Mouse (Mus musculus) left cerebral cortex, postnatal 36 days (tissue): Measurements from ENCODE around the gene Cd300c. TPM values are rescaled to one million over a fixed set of nuclear protein-coding genes. Genes with fewer than 3 reads are reported as not detected.
"Not testable (repeated sequence)": the region's sequence is repeated elsewhere in the genome, so short reads cannot be mapped to it uniquely, and the experiment has no call there.

Experiments
- DNase-seq, 2 experiments: peaks; one replicate each; pipeline ENCODE4 v3.0.0; 2021 to 2022; ENCODE audit warnings: low spot score in 2 of 2, mixed read lengths in 1 of 2
- intact Hi-C: fragments of 180-260 bp; cut with DNase I; formaldehyde crosslinking; loops from one replicate; pipeline ENCODE4 v1.15.1; 2025
- total RNA-seq, 2 experiments: library from RNA; stranded (reverse); gene quantifications; 2 replicates each; pipeline ENCODE4 v1.2.3; 2021

Cd300c gene
- not detected for total RNA-seq

- intact Hi-C loops = no loop called here
- no peak for DNase-seq
These were observed at the start of gene Cd300c for GRCm38 (mm10) chr11:114968752-114969207. Gene Cd300c (minus strand): TSS chr11:114969157.

DNA sequence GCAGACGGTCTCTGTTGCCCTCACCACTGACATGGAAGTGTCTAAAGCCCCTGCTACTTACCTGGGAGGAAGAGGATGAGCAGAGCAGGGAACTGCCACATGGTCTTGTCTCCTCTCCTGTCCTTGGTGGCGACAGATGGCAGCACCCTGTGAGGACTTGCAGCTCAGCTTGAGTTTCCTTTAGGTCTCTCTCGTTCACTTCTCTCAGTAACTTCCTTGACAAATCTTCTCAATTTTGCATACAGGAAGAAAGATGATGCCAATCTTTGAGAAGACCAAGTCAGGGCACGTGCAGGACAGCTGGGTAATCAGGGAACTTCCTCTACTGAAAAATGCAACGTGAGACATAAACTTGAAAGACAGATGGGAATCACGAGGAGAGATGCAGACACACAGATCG is 47.1 kb upstream of the Cd300c start, which contains the start of gene Cd300ld2:
TSS of gene Cd300ld2 (minus strand) at position 101 of the 400 bp plus-strand sequence.
- DNase-seq, intact Hi-C loops: not testable (repeated sequence)

DNA sequence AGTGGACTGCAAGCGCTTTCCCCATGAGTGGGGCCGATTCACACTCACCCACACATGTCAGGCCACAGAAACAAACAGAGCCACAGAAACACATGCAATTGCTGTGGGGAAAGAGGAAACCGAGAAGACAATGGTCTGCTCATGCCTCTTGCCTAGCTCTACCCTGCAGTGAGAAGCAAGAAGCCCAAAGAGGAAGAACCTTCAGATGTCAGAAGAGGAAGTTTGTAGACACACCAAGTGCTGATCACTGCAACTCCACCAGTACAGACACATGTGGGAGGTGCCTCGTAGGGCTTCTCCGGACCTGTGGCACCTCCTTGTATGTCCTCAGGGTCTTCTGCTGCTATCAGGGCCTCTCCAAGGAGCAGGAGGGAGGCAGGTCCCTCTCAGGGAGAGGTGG is 35.1 kb upstream of the Cd300c start:
- no peak for DNase-seq
- intact Hi-C loops = no loop called here

- no peak for DNase-seq
- intact Hi-C loops = no loop called here
These were observed 32.6 kb upstream of the Cd300c start, which contains the start of gene Cd300c2 for GRCm38 (mm10) chr11:115001474-115002040. Gene Cd300c2 (minus strand): TSS chr11:115001880.

DNA sequence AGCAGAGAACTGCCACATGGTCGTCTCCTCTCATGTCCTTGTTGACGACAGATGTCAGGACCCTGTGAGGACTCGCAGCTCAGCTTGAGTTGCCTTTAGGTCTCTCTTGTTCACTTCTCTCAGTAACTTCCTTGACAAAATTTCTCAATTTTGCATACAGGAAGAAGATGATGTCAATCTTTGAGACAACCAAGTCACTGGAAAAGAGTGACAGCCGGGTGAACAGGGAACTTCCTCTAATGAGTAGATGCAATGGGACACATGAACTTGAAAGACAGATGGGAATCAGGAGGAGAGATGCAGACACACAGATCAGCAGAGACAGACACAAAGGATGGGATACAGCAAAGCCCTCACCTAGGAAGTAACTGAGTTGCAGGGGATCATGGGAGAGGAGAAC is 20.8 kb upstream of the Cd300c start, which contains the start of gene Cd300ld:
TSS of gene Cd300ld (minus strand) at position 130 of the 400 bp plus-strand sequence.
- DNase-seq = no peak
- intact Hi-C loops = loop anchor here (5.0 kb wide), 1 partner anchor 138 kb away; no protein-coding TSS in a partner anchor

DNA sequence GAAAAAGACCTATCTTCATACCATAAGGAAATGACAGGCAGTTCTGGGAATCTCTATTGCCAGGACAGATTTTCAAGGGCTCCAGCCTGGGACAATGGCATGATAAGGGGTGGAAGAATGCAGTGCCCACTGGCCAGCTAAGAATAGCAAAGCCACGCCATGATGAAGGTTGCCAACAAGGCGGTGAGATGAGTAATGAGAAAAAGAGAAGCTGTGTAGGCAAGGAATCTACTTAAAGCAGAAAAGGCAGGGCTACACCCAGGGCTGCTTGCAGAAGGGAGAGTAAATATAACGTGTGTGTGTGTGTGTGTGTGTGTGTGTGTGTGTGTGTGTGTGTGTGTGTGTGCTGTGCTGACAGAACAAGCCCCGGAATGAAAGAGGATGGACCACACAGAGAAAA is 12.9 kb upstream of the Cd300c start:
- peak in 1 of 2 experiments; percentile 15 for DNase-seq

DNA sequence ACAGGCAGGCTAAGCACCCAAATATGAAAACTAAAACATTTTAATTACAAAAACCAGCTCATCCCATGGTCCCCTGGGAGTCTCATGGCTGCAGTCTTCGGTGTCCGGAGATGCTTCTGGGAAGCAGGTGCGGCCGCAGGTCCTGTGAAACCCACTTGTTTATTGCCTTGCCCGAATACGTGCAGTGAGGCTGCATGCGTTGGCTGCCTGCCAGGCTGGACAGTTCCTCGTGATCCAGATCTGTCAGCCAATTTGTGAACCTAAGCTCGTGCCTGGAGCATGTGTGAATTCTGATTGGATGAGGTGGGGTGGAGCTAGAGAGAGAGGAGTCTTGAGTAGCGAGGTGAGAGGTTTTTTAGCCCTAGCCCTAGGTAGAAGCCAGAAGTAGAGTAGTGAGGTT is 3.8 kb upstream of the Cd300c start:
- intact Hi-C loops = no loop called here

More for the DNA sequence above, 12.9 kb upstream of the Cd300c start:
- intact Hi-C loops = no loop called here

DNA sequence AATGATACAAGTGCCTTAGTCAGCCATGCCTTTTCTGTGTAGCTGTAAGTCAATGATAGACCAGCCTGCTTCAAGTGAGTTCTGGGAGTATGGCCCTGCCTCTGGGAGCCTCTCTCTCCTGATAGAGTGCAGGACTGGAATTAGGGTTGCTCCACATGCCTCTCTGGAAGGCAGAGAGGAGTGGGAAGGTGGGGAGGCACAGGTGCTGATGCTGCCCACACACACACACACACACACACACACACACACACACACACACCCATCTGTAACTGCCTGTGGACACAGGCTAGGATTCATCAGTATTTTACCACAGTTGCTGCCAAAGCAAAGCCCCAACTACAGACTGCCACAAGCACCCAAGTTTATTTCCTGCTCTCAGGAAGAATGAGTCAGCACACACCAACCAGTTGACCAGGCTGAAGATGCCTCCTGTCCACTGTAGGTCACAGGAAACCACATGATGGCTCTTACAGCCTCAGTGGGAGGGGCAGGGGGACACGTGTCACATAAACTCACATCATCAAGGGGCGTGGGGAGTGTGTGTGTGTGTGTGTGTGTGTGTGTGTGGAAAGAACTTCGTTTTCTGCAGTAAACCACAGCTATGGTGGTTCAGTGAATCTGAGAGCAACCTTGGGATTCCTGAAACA is 3.7 kb downstream of the Cd300c start:
- intact Hi-C loops = no loop called here
- DNase-seq = no peak

More for the DNA sequence above, 3.8 kb upstream of the Cd300c start:
- DNase-seq = no peak

- DNase-seq = no peak
- intact Hi-C loops = no loop called here
These were observed 8.6 kb downstream of the Cd300c start for GRCm38 (mm10) chr11:114960369-114960768.

DNA sequence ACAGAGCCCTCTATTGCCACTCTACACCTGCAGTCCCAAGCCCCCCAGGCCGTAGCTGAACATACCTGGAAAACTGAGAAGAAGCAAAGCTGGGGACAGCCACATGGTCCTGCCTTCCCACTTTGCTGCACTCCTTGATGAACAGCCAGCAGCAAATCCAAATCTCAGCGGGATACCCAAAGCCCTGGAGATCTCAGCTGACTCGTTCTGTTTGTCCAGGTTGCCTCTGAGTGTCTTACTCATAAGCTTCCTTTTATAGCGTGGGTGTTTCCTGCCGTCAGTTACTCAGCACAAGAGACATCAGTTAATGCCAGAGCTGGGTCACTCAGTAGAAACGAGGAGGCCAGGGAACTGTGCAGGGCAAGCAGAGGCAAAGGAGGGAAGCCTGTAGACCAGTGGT is 34.8 kb downstream of the Cd300c start, which contains the start of gene Cd300lb:
TSS of gene Cd300lb (minus strand) at position 243 of the 400 bp plus-strand sequence.
- intact Hi-C loops = no loop called here
- no peak for DNase-seq

DNA sequence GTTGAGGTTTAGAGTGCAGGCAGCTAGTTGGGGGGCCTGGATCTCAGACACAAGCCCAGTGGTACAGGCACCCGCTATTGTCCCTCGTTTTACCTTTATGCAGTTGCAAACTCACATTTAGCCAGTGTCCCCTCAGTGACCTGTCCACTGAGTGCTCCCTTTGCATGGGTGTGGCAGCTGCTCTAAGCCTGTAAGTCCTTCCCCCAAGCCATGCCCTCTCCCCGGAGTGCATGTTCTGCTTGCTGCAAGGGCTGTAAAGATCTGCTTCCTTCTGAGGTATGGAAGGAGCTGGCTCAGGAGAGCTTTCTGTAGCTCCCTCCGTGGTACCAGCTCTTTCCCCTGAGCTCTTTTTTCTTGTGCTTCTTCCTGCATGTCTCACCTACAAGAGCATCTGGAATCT is 35.4 kb downstream of the Cd300c start:
- intact Hi-C loops = no loop called here

GRCm38 (mm10) chr11:114931041-114931440 is 37.9 kb downstream of the Cd300c start:
- DNase-seq = no peak
- intact Hi-C loops = no loop called here

More for the DNA sequence above, 35.4 kb downstream of the Cd300c start:
- no peak for DNase-seq

DNA sequence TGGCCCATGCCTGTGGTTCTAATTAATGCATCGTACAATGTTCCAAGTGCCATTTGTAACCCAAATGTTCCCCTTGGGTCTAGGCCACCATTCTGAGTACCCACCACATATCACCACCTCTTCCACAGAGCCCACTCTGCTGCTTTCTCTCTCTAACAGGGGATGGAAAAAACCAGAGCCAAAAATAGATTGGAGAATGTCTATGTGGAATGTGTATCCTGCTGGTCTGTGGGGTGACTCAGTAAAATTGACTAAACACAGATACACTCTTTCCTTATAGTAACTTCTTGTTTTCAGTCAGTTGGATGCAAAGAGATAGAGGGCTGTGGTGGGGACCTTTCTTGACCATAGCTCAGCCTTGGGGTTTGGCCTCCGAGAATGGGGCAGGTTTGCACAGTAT is 39.4 kb downstream of the Cd300c start:
- intact Hi-C loops = no loop called here
- no peak for DNase-seq

DNA sequence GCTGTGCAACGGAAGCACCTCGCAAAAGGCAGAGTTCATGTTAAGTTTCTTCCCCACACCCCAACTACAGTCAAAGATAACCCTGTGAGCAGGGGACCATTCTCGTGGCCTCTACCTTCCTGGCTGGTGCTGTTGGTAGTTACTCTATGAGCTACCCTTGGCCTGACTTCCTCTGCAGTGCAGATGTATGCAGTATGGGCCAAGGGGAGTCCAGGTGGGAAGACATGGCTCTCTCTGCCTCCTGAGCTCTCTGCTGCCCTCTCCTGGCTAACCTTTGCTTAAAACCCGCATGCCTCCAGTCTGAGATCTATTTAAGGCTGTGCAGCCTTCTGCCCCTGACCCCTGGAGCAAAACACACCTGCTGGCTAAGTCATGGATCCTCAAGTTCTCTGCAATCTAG is 45.0 kb downstream of the Cd300c start:
- DNase-seq = no peak
- intact Hi-C loops = no loop called here

- DNase-seq = peak; percentile 51 to 67
- intact Hi-C loops = no loop called here
These were observed 46.5 kb downstream of the Cd300c start for GRCm38 (mm10) chr11:114922439-114922838.

DNA sequence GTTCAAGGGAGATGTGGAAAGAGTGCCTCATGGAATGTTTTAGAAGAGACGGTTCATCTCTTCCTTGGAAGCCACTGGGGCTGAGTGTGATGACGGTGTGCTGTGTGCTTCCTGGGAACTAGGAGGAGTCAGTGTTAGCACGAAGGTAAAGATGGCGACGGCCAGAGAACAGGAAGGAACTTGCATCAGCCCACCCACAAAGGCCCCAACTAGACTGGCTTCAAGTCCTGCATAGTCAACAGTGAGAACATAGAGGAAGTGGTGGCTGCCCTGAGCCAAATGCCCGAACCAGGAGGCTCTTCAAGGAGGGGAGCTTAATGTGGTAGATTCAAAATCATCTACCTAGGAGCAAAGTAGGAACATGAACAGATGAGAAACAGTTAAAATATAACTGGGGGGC is 51.8 kb downstream of the Cd300c start:
- DNase-seq = no peak
- intact Hi-C loops = loop anchor here (10.0 kb wide), 1 partner anchor 242 kb away; the partner anchor contains the start of gene Ttyh2

DNA sequence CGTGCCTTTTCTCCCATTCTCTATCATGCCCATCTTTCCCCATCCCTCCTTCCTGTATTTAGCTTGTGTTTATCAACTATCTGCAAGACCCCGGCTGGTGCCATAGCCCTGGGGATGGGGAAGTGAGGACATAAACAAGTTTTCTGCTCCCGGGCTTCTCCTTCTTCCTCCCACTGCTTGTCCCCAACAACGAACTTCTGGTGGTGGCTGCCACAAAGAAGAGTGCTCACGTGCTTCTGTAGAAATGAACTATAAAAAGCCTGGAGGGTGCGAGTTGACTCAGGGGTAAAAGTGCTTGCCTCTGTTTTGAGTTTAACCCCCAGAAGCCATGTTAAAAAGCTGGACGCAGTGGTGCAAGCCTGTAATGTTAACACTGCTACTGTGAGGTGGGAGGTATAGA is 54.0 kb downstream of the Cd300c start:
- no peak for DNase-seq
- intact Hi-C loops = loop anchor here (5.0 to 10.0 kb wide), 3 partner anchors 38 to 240 kb away; partner anchors contain the start of gene Ttyh2

DNA sequence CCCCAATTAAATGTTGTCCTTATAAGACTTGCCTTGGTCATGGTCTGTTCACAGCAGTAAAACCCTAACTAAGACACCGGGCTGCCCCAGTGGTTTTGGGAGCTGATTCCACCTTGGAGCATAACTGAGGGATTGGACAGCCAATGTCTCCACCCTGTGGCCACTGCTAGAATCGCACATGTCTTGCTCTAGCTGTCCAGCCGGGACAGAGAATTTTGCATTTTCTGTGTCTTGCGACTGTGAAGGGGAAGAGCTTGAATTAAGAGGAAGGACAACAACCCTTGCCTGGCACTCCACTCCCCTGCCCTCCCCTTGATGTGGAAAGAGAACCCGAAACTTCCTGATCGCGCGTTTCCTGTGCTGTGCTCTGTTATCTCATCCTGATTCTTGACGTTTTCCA is 56.1 kb downstream of the Cd300c start:
- peak; percentile 72 to 78 for DNase-seq
- intact Hi-C loops = loop anchor here (2.0 to 10.0 kb wide), 4 partner anchors 36 to 238 kb away; partner anchors contain the start of gene Ttyh2

GRCm38 (mm10) chr11:114909538-114909937 is 59.4 kb downstream of the Cd300c start:
- DNase-seq, intact Hi-C loops: not testable (repeated sequence)

DNA sequence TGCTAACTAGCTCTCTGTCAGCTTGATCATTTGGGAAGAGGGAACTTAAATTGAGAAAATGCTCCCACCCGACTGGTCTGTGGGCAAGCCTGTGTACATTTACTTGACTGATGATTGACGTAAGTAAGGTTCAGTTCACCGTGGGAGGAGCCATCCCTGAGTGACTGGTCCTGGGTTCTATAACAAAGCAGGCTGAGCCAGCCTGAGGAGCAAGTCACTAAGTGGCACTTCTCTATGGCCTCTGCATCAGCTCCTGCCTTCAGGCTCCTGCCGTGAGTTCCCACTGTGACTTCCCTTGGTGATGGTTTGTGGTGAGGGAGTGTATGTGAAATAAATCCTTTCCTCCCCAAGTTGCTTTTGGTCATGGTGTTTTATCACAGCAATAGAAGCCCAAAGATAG is 60.9 kb downstream of the Cd300c start:
- DNase-seq = no peak
- intact Hi-C loops = no loop called here

DNA sequence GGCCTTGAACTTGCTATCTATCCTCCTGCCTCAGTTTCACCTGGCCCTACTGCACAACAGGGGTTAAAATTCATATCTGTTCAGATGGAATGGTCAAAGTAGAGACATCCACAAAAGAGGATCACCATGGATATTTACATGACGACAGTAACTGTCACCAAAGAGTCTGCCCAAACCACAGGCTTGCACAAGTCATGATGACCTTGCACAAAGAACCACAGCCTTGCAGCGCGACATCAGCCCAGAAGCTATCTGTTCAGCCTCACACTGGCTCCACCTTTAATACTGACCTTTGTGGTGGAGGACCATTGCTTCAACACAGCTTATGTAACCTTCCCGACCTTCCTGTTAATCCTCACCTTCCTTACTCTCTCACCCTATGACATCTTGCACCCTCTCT is 61.4 kb downstream of the Cd300c start:
- no peak for DNase-seq
- intact Hi-C loops = no loop called here
